Mouse (Mus musculus): ENCODE data around the gene Mrtfa.

DNA sequence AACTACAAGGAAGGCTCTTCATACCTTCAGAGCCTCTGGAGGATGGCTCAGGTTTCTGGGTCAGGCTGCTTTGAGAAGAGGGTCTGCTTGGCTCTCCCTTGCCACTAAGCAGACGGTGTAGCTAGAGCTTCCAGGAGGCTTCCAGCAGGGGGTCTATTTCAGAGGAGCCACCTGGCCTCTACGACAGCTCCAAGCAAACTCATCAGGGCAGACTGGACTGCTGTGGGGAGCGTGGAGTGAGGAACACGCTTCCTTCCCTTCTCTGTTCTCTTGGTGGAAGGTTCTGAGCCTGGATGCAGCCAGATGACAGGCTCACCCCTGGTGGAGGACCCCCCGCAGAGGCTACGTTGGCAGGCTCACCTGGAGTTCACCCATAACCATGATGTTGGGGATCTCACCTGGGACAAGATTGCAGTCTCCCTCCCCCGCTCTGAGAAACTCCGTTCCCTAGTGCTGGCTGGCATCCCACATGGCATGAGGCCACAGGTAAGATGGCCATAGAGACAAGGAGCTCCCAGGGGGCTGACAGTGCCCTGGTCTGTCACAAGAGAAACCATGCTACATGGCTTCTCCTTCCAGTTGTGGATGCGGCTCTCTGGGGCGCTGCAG lies 184.3 kb downstream of the Mrtfa start:
- TF ChIP-seq CTCF (IDR thresholded peaks at IDR 0.05; ENCODE audit: low read depth) = no peak
- TF ChIP-seq EP300 (IDR thresholded peaks at IDR 0.05; ENCODE audit: low read depth) = no peak

Data from liver, embryonic 14.5 days (tissue).